Comparison of ENCODE assay signal across 16 mouse cellular contexts in the genomic region with DNA sequence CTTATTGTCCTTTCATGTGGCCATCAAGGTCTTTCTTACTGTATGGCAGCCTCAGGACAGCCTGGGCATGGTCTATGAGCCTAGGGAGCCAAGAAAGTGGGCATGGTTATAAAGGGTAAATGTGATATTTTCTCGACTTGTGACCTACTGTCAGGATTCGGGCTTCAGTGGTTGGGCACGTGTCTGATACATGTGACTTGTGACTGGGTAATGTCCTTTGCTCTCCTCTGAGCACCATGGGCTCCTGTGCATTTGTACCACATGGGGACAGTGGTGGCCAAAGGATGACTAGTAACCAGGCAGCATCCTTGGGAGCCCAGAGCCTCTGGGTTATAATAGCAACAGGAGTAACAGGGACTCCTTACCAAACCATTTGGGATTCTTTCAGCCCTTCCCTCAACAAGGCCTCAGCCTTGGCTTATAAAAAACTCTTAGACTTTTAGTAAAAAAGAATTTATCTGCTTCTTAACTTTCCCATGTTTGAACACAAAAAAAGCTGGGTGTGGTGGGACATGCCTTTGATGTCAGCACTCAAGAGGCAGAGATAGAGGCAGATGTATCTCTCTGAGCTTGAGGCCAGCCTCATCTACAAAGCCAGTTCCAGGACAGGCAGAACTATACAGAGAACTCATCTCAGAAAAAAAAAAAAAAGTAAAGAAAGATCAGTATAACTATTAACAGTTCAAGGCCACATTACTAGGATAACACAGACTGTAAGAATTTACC. TPM values are rescaled to one million over a fixed set of nuclear protein-coding genes. Genes with fewer than 3 reads are reported as not detected.
DNase-seq lines count a peak whose midpoint lies in the region; ATAC-seq lines count a peak whose summit lies in the region.
"Had no signal": no experiment of that assay in that cellular context is flagged by ENCODE, and none has a peak within 500 bp of the region (broad histone marks: within the 10 kb centered on the region; RNA-seq: fewer than 3 reads in every experiment).

No protein-coding gene starts in this region.

- no peak overlapping the region for H3K4me3 ChIP-seq in kidney, embryonic 15.5 days (replicated peaks)
- no peak overlapping the region for H3K4me3 ChIP-seq in liver, embryonic 11.5 days (ENCODE audit: low read depth, low read length)
- no peak overlapping the region for H3K4me3 ChIP-seq in forebrain, embryonic 15.5 days
- H3K4me3 ChIP-seq: embryonic facial prominence, embryonic 13.5 days; forebrain, embryonic 10.5 days; megakaryocyte, embryonic 14.5 days had no signal

- H3K27me3 ChIP-seq in kidney, embryonic 15.5 days, result no peaks in the 10 kb centered on the region
- H3K27me3 ChIP-seq in liver, embryonic 11.5 days (replicated peaks; ENCODE audit: control insufficient read depth, insufficient read depth, low read length), result no peaks in the 10 kb centered on the region
- H3K27me3 ChIP-seq in forebrain, embryonic 15.5 days, result no peaks in the 10 kb centered on the region
- H3K27me3 ChIP-seq: embryonic facial prominence, embryonic 13.5 days; megakaryocyte, embryonic 14.5 days had no signal

- 78% methylated on average over 3 of the region's 3 CpGs for WGBS in kidney, embryonic 15.5 days
- WGBS in liver, embryonic 11.5 days, result 81% methylated on average over 3 of the region's 3 CpGs
- 91% methylated on average over 3 of the region's 3 CpGs for WGBS in forebrain, embryonic 15.5 days

- no peak overlapping the region for H3K4me2 ChIP-seq in kidney, embryonic 15.5 days
- H3K4me2 ChIP-seq in liver, embryonic 11.5 days, result peak overlapping the region; percentile 11; the same call in 1 of the 2 replicates
- H3K4me2 ChIP-seq in forebrain, embryonic 15.5 days (replicated peaks), result no peak overlapping the region
- H3K4me2 ChIP-seq: embryonic facial prominence, embryonic 13.5 days; lung, embryonic 14.5 days had no signal

- H3K36me3 ChIP-seq in kidney, embryonic 15.5 days, result no peaks in the 10 kb centered on the region
- H3K36me3 ChIP-seq in liver, embryonic 11.5 days (ENCODE audit: control insufficient read depth, insufficient read depth, low read length), result no peaks in the 10 kb centered on the region
- H3K36me3 ChIP-seq in forebrain, embryonic 15.5 days, result no peaks in the 10 kb centered on the region
- H3K36me3 ChIP-seq: embryonic facial prominence, embryonic 13.5 days; forebrain, embryonic 10.5 days had no signal

- no peak for ATAC-seq in kidney, embryonic 15.5 days (replicated peaks; ENCODE audit: low FRiP score)
- ATAC-seq in liver, embryonic 11.5 days (replicated peaks; ENCODE audit: low FRiP score), result no peak
- no peak for ATAC-seq in forebrain, embryonic 15.5 days (replicated peaks)
- ATAC-seq: activated CD4-positive, CD25-positive, alpha-beta regulatory T cell, adult 4 months; CD4-positive, CD25-positive, alpha-beta regulatory T cell, adult 4 months; hindbrain, postnatal 0 days had no signal

- no peak overlapping the region for H3K9ac ChIP-seq in kidney, embryonic 15.5 days
- H3K9ac ChIP-seq in liver, embryonic 11.5 days (ENCODE audit: low read depth, low read length), result no peak overlapping the region
- no peak overlapping the region for H3K9ac ChIP-seq in forebrain, embryonic 15.5 days (replicated peaks)
- H3K9ac ChIP-seq: embryonic facial prominence, embryonic 13.5 days; lung, embryonic 14.5 days had no signal

- H3K9me3 ChIP-seq in kidney, embryonic 15.5 days (replicated peaks), result no peaks in the 10 kb centered on the region
- no peaks in the 10 kb centered on the region for H3K9me3 ChIP-seq in liver, embryonic 11.5 days (ENCODE audit: control insufficient read depth, low read length)
- no peaks in the 10 kb centered on the region for H3K9me3 ChIP-seq in forebrain, embryonic 15.5 days
- H3K9me3 ChIP-seq: embryonic facial prominence, embryonic 13.5 days; forebrain, embryonic 10.5 days; megakaryocyte, embryonic 14.5 days had no signal

- H3K4me1 ChIP-seq in kidney, embryonic 15.5 days, result no peaks in the 10 kb centered on the region
- peaks cover 66% of the 10 kb centered on the region for H3K4me1 ChIP-seq in liver, embryonic 11.5 days (replicated peaks; ENCODE audit: control insufficient read depth, insufficient read depth, low read length)
- H3K4me1 ChIP-seq in forebrain, embryonic 15.5 days, result no peaks in the 10 kb centered on the region
- H3K4me1 ChIP-seq: forebrain, embryonic 10.5 days had no signal

- no peak overlapping the region for H3K27ac ChIP-seq in kidney, embryonic 15.5 days
- H3K27ac ChIP-seq in liver, embryonic 11.5 days (ENCODE audit: low read depth, low read length), result peak overlapping the region; percentile 78
- H3K27ac ChIP-seq in forebrain, embryonic 15.5 days (replicated peaks), result no peak overlapping the region
- H3K27ac ChIP-seq: embryonic facial prominence, embryonic 13.5 days; forebrain, embryonic 10.5 days; hindbrain, postnatal 0 days; kidney, postnatal 0 days had no signal

- peak; percentile 17 for DNase-seq in kidney, adult 11 months
- DNase-seq in thymus, postnatal 14 days, result peak; percentile 43
- DNase-seq in thymus, postnatal 4 days, result no peak
- DNase-seq in liver, embryonic 11.5 days (ENCODE audit: low spot score), result no peak
- no peak for DNase-seq in cerebellum, postnatal 14 days
- DNase-seq: lung, embryonic 14.5 days; right cerebral cortex, adult 18-20 months had no signal

RNA-seq across cellular contexts. Expression of a gene that starts 56.7 kb away (rescaled TPM):
- polyA plus RNA-seq in kidney, embryonic 15.5 days (2015; fragmentation: Nextera tagmentation; extraction: Ambion mirVana), result 21.8 and 23.3 TPM in 2 replicates
- polyA plus RNA-seq in liver, embryonic 11.5 days (2014; fragmentation: Nextera tagmentation; extraction: Ambion mirVana), result 20.0 and 20.9 TPM in 2 replicates
- 34.7 and 34.8 TPM in 2 replicates for polyA plus RNA-seq in forebrain, embryonic 15.5 days (2015; fragmentation: Nextera tagmentation; extraction: Ambion mirVana)

Comparison
In these comparisons a context has a peak if more than half of its experiments do, and no peak if none do; other contexts are left out.
1. DNase-seq: peak in kidney, adult 11 months (single experiment) and thymus, postnatal 14 days (single experiment); none in thymus, postnatal 4 days (single experiment), liver, embryonic 11.5 days (single experiment) and cerebellum, postnatal 14 days (0 of 2).